Mouse (Mus musculus) adrenal gland, postnatal 4 days (tissue): ENCODE results near the gene Gbp10. TPM values are rescaled to one million over a fixed set of nuclear protein-coding genes. Genes with fewer than 3 reads are reported as not detected.
"Not testable (repeated sequence)": the region's sequence is repeated elsewhere in the genome, so short reads cannot be mapped to it uniquely, and the experiment has no call there.

Source experiments
- DNase-seq, 2 experiments: peaks; one replicate each; pipeline ENCODE4 v3.0.0; 2021 to 2022; ENCODE audit warnings: low spot score in 2 of 2, mixed read lengths in 2 of 2
- long read RNA-seq, 2 experiments: library from polyadenylated mRNA; stranded (forward); transcript quantifications; one replicate each; pipeline ENCODE4 v2.0.0; 2021
- total RNA-seq, 2 experiments: library from RNA; stranded (reverse); gene quantifications; 2 replicates each; pipeline ENCODE4 v1.2.3; 2021

Gene Gbp10
- total RNA-seq, result under 1 TPM in 1 of 2 experiments, not detected in 1; 0.17 TPM
- long read RNA-seq, experiment 1, result 0 reads
- long read RNA-seq, experiment 2, result 0 reads

GRCm38 (mm10) chr5:105239483-105240047, at the start of gene Gbp10:
TSS of gene Gbp10 (minus strand) at chr5:105239533.
- not testable (repeated sequence) for DNase-seq

DNA sequence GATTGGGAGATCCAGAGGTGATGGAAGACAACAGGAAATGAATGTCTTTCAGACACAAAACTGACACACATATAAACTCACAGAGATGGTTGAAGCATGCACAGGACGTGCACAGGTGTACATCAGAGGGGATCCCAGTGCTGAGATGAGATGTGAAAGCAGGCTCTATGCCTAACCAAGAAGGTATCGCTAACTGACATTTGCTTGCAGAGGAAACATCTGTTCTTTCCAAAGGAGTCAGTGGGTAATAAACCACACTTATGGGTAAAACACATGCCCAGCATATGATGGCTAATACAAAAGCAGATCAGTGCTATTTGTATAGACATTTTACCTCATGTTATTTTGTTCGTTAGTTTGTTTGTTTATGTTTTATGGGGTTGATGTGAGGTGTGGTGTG, 21.3 kb upstream of the Gbp10 start:
- not testable (repeated sequence) for DNase-seq

DNA sequence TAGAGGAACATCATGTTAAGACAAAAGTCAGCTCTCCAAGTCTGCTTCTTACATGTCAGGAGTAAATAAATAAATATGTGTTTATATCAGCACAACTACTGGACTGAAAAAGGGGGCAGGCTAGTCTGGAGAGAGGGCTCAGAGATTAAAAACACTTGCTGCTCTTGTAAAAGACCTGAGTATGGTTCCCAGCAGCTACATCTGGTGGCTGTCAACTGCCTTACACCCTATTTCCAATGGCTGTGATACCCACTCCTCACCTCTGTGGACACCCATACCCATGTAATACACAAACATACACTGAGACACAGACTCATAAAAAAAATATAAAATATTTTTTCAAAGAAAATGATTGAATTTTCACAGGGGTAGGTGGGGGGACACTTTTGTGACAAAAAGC, 13.2 kb upstream of the Gbp10 start:
- DNase-seq, result no peak

GRCm38 (mm10) chr5:105244741-105245140, 5.4 kb upstream of the Gbp10 start:
- DNase-seq, result not testable (repeated sequence)

DNA sequence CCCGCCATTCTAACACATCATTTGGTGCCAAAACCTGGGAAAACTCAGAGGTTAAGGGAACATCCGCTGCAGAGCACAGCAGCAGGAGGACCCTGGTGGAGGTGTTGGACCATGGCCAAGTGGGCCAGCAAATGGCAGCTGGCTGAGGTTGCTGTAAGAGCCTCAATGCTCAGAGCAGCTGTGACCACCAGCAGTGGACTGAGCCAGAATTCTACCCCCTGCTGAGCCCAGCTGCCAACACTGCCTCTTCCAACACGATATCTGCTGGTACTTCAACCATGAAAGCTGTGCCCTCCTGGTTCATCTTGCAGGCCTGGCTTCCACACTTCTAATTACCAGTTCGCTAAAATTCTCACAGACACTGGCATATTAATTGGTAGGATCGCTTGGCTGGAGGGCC, 1.6 kb upstream of the Gbp10 start:
- not testable (repeated sequence) for DNase-seq

GRCm38 (mm10) chr5:105238402-105238801, 931 bp downstream of the Gbp10 start:
- not testable (repeated sequence) for DNase-seq

DNA sequence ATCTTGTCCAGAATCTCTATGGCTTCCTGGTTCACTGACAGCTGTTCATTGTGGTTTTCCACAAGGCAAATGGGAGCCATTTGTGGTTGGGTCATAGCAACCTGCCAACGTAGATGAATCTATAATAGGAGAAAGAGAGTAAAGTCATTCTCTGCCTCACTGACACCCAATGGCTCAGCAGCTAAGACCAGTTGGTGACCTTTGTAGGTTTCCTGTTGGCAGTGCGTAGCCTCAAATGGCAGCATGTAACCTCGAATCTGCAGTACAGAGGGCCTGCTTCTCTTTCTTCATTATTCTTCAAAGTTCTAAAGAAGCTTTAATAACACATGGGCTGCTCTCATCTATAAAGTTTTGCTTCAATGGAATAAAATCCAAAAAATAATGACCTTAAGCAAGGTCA, 3.3 kb downstream of the Gbp10 start:
- not testable (repeated sequence) for DNase-seq

DNA sequence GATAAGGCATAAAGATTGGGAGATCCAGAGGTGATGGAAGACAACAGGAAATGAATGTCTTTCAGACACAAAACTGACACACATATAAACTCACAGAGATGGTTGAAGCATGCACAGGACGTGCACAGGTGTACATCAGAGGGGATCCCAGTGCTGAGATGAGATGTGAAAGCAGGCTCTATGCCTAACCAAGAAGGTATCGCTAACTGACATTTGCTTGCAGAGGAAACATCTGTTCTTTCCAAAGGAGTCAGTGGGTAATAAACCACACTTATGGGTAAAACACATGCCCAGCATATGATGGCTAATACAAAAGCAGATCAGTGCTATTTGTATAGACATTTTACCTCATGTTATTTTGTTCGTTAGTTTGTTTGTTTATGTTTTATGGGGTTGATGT, 30.4 kb downstream of the Gbp10 start:
- not testable (repeated sequence) for DNase-seq

GRCm38 (mm10) chr5:105200791-105201355, 38.5 kb downstream of the Gbp10 start:
- not testable (repeated sequence) for DNase-seq

- DNase-seq, result not testable (repeated sequence)
These were observed 40.2 kb downstream of the Gbp10 start for GRCm38 (mm10) chr5:105199149-105199548.

- DNase-seq, result not testable (repeated sequence)
These were observed 41.3 kb downstream of the Gbp10 start for GRCm38 (mm10) chr5:105197915-105198560.

- DNase-seq, result not testable (repeated sequence)
These were observed 43.0 kb downstream of the Gbp10 start for GRCm38 (mm10) chr5:105196308-105196707.

GRCm38 (mm10) chr5:105192536-105192935, 46.8 kb downstream of the Gbp10 start:
- not testable (repeated sequence) for DNase-seq

- no peak for DNase-seq
These were observed 57.9 kb downstream of the Gbp10 start for GRCm38 (mm10) chr5:105181446-105181845.

Other genes starting within 250 kb of the Gbp10 start
- gene Gbp9, start 100.0 kb downstream of the Gbp10 start, total RNA-seq, result 10 to 100 TPM in 1 of 2 experiments, 1 to 10 TPM in 1; 9.5 to 10.7 TPM
- gene Gbp8, start 100.0 kb downstream of the Gbp10 start, total RNA-seq, result under 1 TPM; 0.54 to 0.87 TPM
- 1 to 10 TPM; 6.0 to 6.8 TPM for gene Gbp4, start 99.9 kb downstream of the Gbp10 start, total RNA-seq
- under 1 TPM; 0.20 to 0.37 TPM for gene Gm43302, start 54.2 kb upstream of the Gbp10 start, total RNA-seq
- gene Gbp6, start 54.2 kb upstream of the Gbp10 start, total RNA-seq, result 1 to 10 TPM; 4.5 to 7.0 TPM
- 10 to 100 TPM; 85.8 TPM for gene Lrrc8b, start 176.2 kb upstream of the Gbp10 start, total RNA-seq